Mouse (Mus musculus) kidney, embryonic 14.5 days (tissue): ENCODE results near the gene Camta1. TPM values are rescaled to one million over a fixed set of nuclear protein-coding genes. Genes with fewer than 3 reads are reported as not detected.

ENCODE experiments used
- ATAC-seq: fragments of 200-750 bp; cut with Nextera tagmentation; 2 replicates; pipeline ENCODE4 v1.8.0; 2017; ENCODE audit warnings: moderate number of reproducible peaks, mild to moderate bottlenecking, moderate TSS enrichment, moderate library complexity; ENCODE audit not compliant: low FRiP score, low TSS enrichment
- H3K27ac ChIP-seq: fragments of 300-500 bp; sonication (generic); 2 replicates; pipeline ENCODE4 v1.5.1; 2014; ENCODE audit warnings: low read depth, mild to moderate bottlenecking, low read length, moderate library complexity, mixed read lengths
- H3K27me3 ChIP-seq: fragments of 300-500 bp; sonication (generic); 2 replicates; pipeline ENCODE4 v1.6.1; 2014; ENCODE audit warnings: mild to moderate bottlenecking, low read length; ENCODE audit not compliant: control insufficient read depth, insufficient read depth
- H3K36me3 ChIP-seq: fragments of 300-500 bp; sonication (generic); 2 replicates; pipeline ENCODE4 v1.6.1; 2014; ENCODE audit warnings: low read length, mixed read lengths; ENCODE audit not compliant: control insufficient read depth, insufficient read depth
- H3K4me1 ChIP-seq: fragments of 300-500 bp; sonication (generic); 2 replicates; pipeline ENCODE4 v1.6.1; 2014; ENCODE audit warnings: low read length, mixed read lengths; ENCODE audit not compliant: control insufficient read depth, insufficient read depth
- H3K4me2 ChIP-seq: fragments of 300-500 bp; sonication (generic); replicated peaks from 2 replicates; pipeline ENCODE4 v1.6.1; 2014; ENCODE audit warnings: low read depth, mild to moderate bottlenecking, low read length
- H3K4me3 ChIP-seq: fragments of 300-500 bp; sonication (generic); 2 replicates; pipeline ENCODE4 v1.5.1; 2014; ENCODE audit warnings: mild to moderate bottlenecking, low read length
- H3K9ac ChIP-seq: fragments of 300-500 bp; sonication (generic); 2 replicates; pipeline ENCODE4 v1.6.1; 2014; ENCODE audit warnings: low read depth, mild to moderate bottlenecking, low read length, moderate library complexity
- H3K9me3 ChIP-seq: fragments of 300-500 bp; sonication (generic); 2 replicates; pipeline ENCODE4 v1.6.1; 2016; ENCODE audit warnings: low read length; ENCODE audit not compliant: control insufficient read depth
- WGBS: fragments of 180-500 bp; shearing (Covaris S2); extraction: QIAGEN DNeasy Blood & Tissue Kit; methylation state at CpG from one replicate; pipeline ENCODE4 v1.1.7; 2014; 5-methylcytosine and 5-hydroxymethylcytosine counted together
- polyA plus RNA-seq: library from polyadenylated mRNA; unstranded; fragments of >200 nt; fragmentation: Nextera tagmentation; extraction: Ambion mirVana; gene quantifications from 2 replicates; pipeline ENCODE4 v1.2.1, GENCODE M21; 2014

Gene Camta1
- polyA plus RNA-seq, 1 experiment from 2014 or later: 107 TPM

DNA sequence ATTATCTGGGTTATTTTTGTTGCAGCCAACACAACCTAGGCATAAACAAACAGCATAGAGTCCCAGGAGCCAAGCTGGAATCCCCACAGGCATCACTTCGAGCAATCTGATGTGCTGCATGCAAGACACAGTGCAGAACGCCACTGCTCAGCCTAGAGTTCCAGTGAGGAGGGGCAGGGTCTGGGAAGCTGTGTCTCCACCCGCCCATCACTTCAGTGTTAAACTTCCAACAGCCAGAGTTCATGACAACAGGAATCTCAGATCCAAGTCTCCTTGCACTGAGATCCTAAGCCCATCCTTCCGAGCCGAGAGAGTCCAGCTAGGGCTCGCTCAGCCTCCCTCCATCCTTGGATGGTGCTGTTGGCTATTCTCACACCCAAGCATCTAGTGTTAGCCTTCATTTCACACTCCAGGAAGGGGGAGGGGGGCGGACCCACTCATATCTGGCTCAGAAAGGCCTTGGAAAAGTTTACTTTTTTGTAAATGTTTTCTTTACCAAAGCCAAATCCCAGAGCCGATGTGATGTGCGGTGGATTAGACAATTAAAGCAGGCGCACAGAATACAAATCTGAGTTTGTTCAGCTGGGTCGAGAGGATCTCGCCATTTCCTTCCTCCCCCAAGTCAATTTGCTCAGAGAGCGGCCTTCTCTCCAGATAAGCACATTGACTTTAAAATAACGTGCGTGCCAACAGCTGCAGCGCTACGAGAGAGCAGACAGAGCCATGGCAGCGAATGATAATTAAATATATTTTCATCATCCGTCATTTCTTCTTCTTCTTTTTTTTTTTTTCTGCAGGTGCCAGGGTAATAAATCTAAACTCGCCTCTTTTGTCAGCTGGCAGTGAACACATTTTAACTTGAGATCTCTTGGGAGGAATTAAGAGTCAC, 120.2 kb downstream of the Camta1 start:
- ATAC-seq: no peak
- no peak overlapping the region for H3K27ac ChIP-seq
- WGBS: 40% methylated on average over 20 of the region's 20 CpGs
- H3K4me1 ChIP-seq: peaks cover 6% of the 10 kb centered on the region; the same call in 1 of the 2 replicates
- H3K4me3 ChIP-seq: no peak overlapping the region
- no peak overlapping the region for H3K9ac ChIP-seq
- no peaks in the 10 kb centered on the region for H3K9me3 ChIP-seq
- H3K4me2 ChIP-seq: no peak overlapping the region
- H3K36me3 ChIP-seq: no peaks in the 10 kb centered on the region
- no peaks in the 10 kb centered on the region for H3K27me3 ChIP-seq

DNA sequence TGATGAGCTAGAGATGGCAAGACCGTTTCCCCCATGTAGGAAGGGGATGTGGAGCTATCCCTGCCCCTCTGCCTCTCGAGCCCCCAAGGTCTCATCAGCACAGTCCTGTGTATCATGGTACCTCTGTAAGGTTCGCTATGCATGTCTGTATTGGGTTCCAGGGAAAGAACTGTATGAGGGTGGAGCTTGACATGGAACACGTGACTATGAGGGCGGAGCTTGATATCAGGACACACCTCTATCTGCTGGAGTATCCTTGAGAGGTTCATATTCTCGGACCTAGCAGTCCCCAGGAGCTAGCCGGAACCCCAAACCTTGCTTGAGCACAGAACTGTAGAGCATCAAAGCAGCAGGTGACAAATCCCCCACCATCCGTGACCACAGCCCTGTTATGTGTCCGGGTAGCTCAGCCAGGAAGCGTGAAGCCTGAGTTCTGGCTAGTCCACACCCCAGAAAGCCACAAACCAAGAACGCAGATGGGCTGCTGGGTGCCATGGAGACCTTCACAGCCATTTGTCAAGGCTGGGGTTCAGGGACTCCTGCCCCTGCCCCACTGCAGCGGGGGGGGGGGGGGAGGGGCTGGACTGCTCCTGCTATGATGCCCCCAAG, 122.2 kb downstream of the Camta1 start:
- Histone ChIP-seq H3K4me2 (no peak overlapping the region), H3K27me3 (no peaks in the 10 kb centered on the region), H3K36me3 (no peaks in the 10 kb centered on the region), H3K4me1 (peaks cover 6% of the 10 kb centered on the region; the same call in 1 of the 2 replicates), H3K4me3 (no peak overlapping the region), H3K9me3 (no peaks in the 10 kb centered on the region), H3K9ac (no peak overlapping the region), H3K27ac (no peak overlapping the region)
- WGBS: 79% methylated on average over 11 of the region's 12 CpGs
- ATAC-seq: no peak

DNA sequence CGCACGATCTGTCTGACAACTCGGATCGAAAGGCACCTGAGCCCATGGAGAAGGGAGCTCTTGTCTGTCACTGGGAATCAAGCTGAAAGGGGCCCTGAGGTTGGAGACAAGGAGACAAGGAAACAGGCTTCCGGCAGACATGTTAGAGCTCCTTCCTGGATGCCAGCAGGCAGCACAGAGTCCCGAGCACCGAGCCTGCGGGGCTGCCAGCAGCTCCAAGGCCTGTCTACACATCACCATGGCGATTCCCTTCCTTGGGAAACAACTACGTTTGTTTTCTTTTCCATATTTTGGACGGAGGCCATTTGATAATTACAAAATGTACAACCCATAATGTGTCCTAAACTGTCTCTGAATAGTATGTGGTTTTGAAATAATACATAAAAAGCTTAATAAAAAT, 122.8 kb downstream of the Camta1 start:
- H3K4me2 ChIP-seq: no peak overlapping the region
- H3K9ac ChIP-seq: no peak overlapping the region
- H3K27ac ChIP-seq: no peak overlapping the region
- H3K36me3 ChIP-seq: no peaks in the 10 kb centered on the region
- H3K9me3 ChIP-seq: no peaks in the 10 kb centered on the region
- no peak overlapping the region for H3K4me3 ChIP-seq
- ATAC-seq: no peak
- H3K27me3 ChIP-seq: no peaks in the 10 kb centered on the region
- 75% methylated on average over 11 of the region's 11 CpGs for WGBS
- peaks cover 6% of the 10 kb centered on the region; the same call in 1 of the 2 replicates for H3K4me1 ChIP-seq

DNA sequence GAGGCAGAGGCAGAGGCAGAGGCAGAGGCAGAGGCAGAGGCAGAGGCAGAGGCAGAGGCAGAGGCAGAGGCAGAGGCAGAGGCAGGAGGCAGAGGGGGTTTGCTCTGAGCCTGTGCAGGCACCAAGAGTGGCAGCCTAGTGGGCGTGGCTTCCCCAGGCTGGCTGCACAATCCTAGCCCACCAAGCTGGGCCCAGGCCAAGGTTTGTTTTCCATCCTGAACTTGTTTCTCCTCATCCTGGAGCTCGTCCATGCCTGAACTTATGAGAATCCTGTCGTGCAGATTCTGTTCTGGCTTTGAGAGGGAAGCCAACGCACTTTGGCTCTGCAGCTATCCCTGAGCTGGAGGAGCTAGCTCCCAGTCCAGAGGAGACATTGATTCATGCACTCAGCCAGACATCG, 123.4 kb downstream of the Camta1 start:
- Histone ChIP-seq H3K27me3 (no peaks in the 10 kb centered on the region), H3K27ac (no peak overlapping the region), H3K9ac (no peak overlapping the region), H3K9me3 (no peaks in the 10 kb centered on the region), H3K4me1 (peaks cover 6% of the 10 kb centered on the region; the same call in 1 of the 2 replicates), H3K4me2 (no peak overlapping the region), H3K4me3 (no peak overlapping the region), H3K36me3 (no peaks in the 10 kb centered on the region)
- 79% methylated on average over 5 of the region's 5 CpGs for WGBS
- ATAC-seq: no peak

DNA sequence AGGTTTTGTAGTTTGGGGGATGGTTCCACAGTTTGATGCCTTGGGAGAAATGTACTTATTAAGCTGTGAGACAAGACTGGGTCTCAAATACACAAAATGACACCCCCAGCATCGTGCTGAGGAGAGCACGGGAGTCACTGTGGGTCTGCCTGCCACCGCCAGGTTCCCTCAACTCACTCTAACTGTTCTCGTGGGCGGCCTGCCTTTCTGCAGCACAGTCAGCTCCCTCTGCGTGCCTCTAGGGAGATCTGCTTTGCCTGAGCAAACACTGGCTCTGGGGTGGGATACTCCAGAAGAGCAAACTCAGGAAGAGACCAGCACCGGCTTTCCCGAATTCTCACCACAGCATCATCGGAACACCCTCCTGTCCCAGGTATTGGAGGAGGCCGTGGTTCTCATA, 129.0 kb downstream of the Camta1 start:
- no peak for ATAC-seq
- 51% methylated on average over 10 of the region's 10 CpGs for WGBS

DNA sequence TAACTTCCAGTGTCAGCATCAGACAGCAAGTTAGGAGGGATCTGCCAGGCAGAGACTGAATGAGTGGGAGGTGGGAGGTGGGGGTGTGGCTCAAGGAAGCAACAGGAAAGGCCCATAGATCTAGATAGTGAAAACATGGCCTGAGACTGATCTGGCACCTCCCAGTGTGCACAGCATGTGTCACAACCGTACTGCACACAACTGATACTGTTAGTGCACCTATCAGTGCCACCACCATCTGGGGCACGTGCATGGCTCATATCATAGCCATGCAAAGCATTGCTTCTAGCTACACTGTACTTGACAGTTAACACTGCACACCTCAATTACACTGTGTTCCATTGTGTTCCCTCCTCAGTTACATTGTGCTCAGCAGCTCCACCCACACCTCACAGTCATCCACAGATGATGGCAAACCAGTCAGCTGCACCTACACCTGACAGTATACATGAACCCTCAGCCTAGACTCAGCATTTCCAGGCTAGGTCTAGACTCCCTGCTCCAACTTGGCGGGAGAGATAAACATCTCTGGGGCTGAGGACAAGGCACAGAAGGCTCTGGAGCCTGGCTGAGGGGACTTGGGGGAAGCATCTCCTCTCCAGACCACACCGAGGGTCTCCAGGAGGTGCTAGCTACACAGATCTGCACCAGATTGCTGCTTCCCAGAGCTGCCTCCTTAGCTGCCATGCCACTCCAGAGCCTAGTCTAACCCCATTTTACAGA, 131.5 kb downstream of the Camta1 start:
- no peaks in the 10 kb centered on the region for H3K36me3 ChIP-seq
- no peaks in the 10 kb centered on the region for H3K27me3 ChIP-seq
- no peak overlapping the region for H3K4me2 ChIP-seq
- 61% methylated on average over 4 of the region's 4 CpGs for WGBS
- no peaks in the 10 kb centered on the region for H3K9me3 ChIP-seq
- H3K4me3 ChIP-seq: no peak overlapping the region
- no peak overlapping the region for H3K9ac ChIP-seq
- no peak for ATAC-seq
- no peak overlapping the region for H3K27ac ChIP-seq
- 0 out of 2 replicates have a peak, but pooled peaks cover 4% of the 10 kb centered on the region for H3K4me1 ChIP-seq

More for the DNA sequence above, 129.0 kb downstream of the Camta1 start:
- H3K36me3 ChIP-seq: no peaks in the 10 kb centered on the region
- no peak overlapping the region for H3K4me2 ChIP-seq
- no peak overlapping the region for H3K4me3 ChIP-seq
- H3K9ac ChIP-seq: no peak overlapping the region
- no peak overlapping the region for H3K27ac ChIP-seq
- no peaks in the 10 kb centered on the region for H3K27me3 ChIP-seq
- 0 out of 2 replicates have a peak, but pooled peaks cover 4% of the 10 kb centered on the region for H3K4me1 ChIP-seq
- H3K9me3 ChIP-seq: no peaks in the 10 kb centered on the region

DNA sequence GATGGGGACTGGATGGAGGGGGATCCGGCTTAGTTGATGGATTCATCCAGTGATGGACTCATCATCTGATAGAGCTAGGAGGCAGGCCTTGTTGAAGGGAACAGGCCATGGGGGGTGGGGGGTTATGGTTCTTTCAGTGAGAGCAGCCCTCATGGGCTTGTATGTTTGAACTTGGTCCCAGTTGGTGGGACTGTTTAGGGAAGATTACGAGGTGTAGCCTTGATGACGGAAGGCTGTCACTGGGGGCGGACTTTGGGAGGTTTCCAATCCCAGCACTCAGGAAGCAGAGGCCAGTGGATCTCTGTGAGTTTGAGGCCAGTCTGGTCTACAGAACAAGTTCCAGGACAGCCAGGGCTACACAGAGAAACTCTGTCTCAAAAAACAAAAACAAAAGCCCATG, 132.6 kb downstream of the Camta1 start:
- H3K4me1 ChIP-seq: 0 out of 2 replicates have a peak, but pooled peaks cover 4% of the 10 kb centered on the region
- no peak overlapping the region for H3K4me3 ChIP-seq
- H3K27me3 ChIP-seq: no peaks in the 10 kb centered on the region
- H3K4me2 ChIP-seq: no peak overlapping the region
- no peaks in the 10 kb centered on the region for H3K36me3 ChIP-seq
- no peak for ATAC-seq
- no peaks in the 10 kb centered on the region for H3K9me3 ChIP-seq
- no peak overlapping the region for H3K9ac ChIP-seq
- WGBS: 74% methylated on average over 4 of the region's 4 CpGs
- no peak overlapping the region for H3K27ac ChIP-seq

DNA sequence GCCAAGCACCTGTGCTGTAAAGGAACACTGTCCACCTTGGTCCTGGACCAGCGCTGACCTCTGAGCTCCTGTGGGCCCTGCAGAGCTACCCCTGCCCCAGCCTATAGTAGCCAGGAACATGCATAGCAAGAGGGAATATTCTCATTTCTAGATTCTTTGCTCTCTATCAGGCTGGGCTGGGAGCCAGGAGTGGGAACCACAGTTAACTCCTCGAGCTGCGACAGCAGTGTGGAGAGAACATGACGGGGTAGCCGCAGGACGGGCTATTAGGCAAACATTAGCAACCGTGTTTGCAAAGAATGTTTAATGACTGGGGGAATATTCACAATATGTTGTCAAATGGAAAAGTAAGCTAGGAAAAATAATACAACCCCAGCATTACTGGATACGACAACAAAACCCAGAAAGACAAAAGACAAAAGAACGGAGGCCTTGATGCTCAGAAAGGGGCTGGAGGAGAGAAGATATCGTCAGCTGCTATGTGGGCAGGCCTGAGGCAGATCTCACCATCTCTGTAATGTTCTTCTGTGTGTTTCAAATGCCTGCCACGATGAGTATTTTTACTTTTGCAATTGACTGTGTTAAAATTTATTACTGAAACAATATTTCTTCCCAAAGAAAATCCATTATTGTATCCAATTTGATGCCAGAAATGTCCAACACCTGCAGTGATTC, 133.1 kb downstream of the Camta1 start:
- ATAC-seq: no peak
- H3K36me3 ChIP-seq: no peaks in the 10 kb centered on the region
- no peak overlapping the region for H3K9ac ChIP-seq
- no peak overlapping the region for H3K4me3 ChIP-seq
- 85% methylated on average over 11 of the region's 11 CpGs for WGBS
- H3K27me3 ChIP-seq: no peaks in the 10 kb centered on the region
- H3K4me2 ChIP-seq: no peak overlapping the region
- no peak overlapping the region for H3K27ac ChIP-seq
- 0 out of 2 replicates have a peak, but pooled peaks cover 4% of the 10 kb centered on the region for H3K4me1 ChIP-seq
- H3K9me3 ChIP-seq: no peaks in the 10 kb centered on the region
